Mouse (Mus musculus) forebrain, embryonic 12.5 days (tissue): ENCODE results near the gene Slc28a1. TPM values are rescaled to one million over a fixed set of nuclear protein-coding genes. Genes with fewer than 3 reads are reported as not detected.
"Not testable (repeated sequence)": the region's sequence is repeated elsewhere in the genome, so short reads cannot be mapped to it uniquely, and the experiment has no call there.

Experiments
- ATAC-seq: fragments of 200-750 bp; cut with Nextera tagmentation; 2 replicates; pipeline ENCODE4 v1.8.0; 2017; ENCODE audit warnings: moderate TSS enrichment; ENCODE audit not compliant: low FRiP score
- H3K27ac ChIP-seq: fragments of 300-500 bp; sonication (generic); 2 replicates; pipeline ENCODE4 v1.5.1; 2016; ENCODE audit warnings: mild to moderate bottlenecking
- H3K27me3 ChIP-seq: fragments of 300-500 bp; sonication (generic); 2 replicates; pipeline ENCODE4 v1.6.1; 2016; ENCODE audit warnings: mild to moderate bottlenecking
- H3K36me3 ChIP-seq: fragments of 300-500 bp; sonication (generic); replicated peaks from 2 replicates; pipeline ENCODE4 v1.6.1; 2016; ENCODE audit warnings: mild to moderate bottlenecking
- H3K4me1 ChIP-seq: fragments of 300-500 bp; sonication (generic); 2 replicates; pipeline ENCODE4 v1.6.1; 2016
- H3K4me2 ChIP-seq: fragments of 300-500 bp; sonication (generic); 2 replicates; pipeline ENCODE4 v1.6.1; 2016; ENCODE audit warnings: mild to moderate bottlenecking, moderate library complexity
- H3K4me3 ChIP-seq: fragments of 300-500 bp; sonication (generic); replicated peaks from 2 replicates; pipeline ENCODE4 v1.5.1; 2016; ENCODE audit warnings: mild to moderate bottlenecking
- H3K9ac ChIP-seq: fragments of 300-500 bp; sonication (generic); 2 replicates; pipeline ENCODE4 v1.6.1; 2016; ENCODE audit warnings: mild to moderate bottlenecking
- H3K9me3 ChIP-seq: fragments of 300-500 bp; sonication (generic); 2 replicates; pipeline ENCODE4 v1.6.1; 2016
- WGBS: fragments of 180-500 bp; shearing (Covaris S2); methylation state at CpG from one replicate; pipeline ENCODE4 v1.1.7; 2016; 5-methylcytosine and 5-hydroxymethylcytosine counted together
- polyA plus RNA-seq: library from polyadenylated mRNA; unstranded; fragments of >200 nt; fragmentation: Nextera tagmentation; extraction: Ambion mirVana; gene quantifications from 2 replicates; pipeline ENCODE4 v1.2.1, GENCODE M21; 2016

Gene Slc28a1
- polyA plus RNA-seq, 1 experiment from 2014 or later, result not detected

GRCm38 (mm10) chr7:81132851-81133279 is 18.3 kb downstream of the Slc28a1 start:
- no peaks in the 10 kb centered on the region for H3K9me3 ChIP-seq
- H3K4me1 ChIP-seq, result peaks cover 15% of the 10 kb centered on the region
- H3K27me3 ChIP-seq, result no peaks in the 10 kb centered on the region
- H3K27ac ChIP-seq, result no peak overlapping the region
- no peak overlapping the region for H3K9ac ChIP-seq
- ATAC-seq, result no peak
- H3K4me3 ChIP-seq, result no peak overlapping the region
- no peak overlapping the region for H3K4me2 ChIP-seq
- no peaks in the 10 kb centered on the region for H3K36me3 ChIP-seq
- 12% methylated on average over 2 of the region's 2 CpGs for WGBS

- Histone ChIP-seq H3K4me1 (peaks cover 15% of the 10 kb centered on the region), H3K36me3 (no peaks in the 10 kb centered on the region), H3K9ac (no peak overlapping the region), H3K4me2 (no peak overlapping the region), H3K4me3 (no peak overlapping the region), H3K9me3 (no peaks in the 10 kb centered on the region), H3K27ac (no peak overlapping the region), H3K27me3 (no peaks in the 10 kb centered on the region)
- ATAC-seq, result no peak
- WGBS, result 69% methylated on average over 6 of the region's 6 CpGs
These were observed 18.8 kb downstream of the Slc28a1 start for GRCm38 (mm10) chr7:81133416-81133815.

GRCm38 (mm10) chr7:81133941-81134340 is 19.3 kb downstream of the Slc28a1 start:
- WGBS, result 83% methylated on average over 2 of the region's 2 CpGs
- no peak for ATAC-seq

GRCm38 (mm10) chr7:81134614-81135067 is 20.0 kb downstream of the Slc28a1 start:
- H3K36me3 ChIP-seq, result no peaks in the 10 kb centered on the region
- H3K4me3 ChIP-seq, result no peak overlapping the region
- H3K4me2 ChIP-seq, result no peak overlapping the region; the same call in 1 of the 2 replicates
- WGBS, result 41% methylated on average over 9 of the region's 9 CpGs
- peaks cover 15% of the 10 kb centered on the region for H3K4me1 ChIP-seq
- H3K9ac ChIP-seq, result no peak overlapping the region
- H3K27me3 ChIP-seq, result no peaks in the 10 kb centered on the region
- H3K27ac ChIP-seq, result 0 out of 2 replicates have a peak overlapping the region, but pooled peaks have one; percentile 8
- no peak for ATAC-seq
- no peaks in the 10 kb centered on the region for H3K9me3 ChIP-seq

More at GRCm38 (mm10) chr7:81133941-81134340, 19.3 kb downstream of the Slc28a1 start:
- Histone ChIP-seq H3K4me3 (no peak overlapping the region), H3K4me1 (peaks cover 15% of the 10 kb centered on the region), H3K4me2 (no peak overlapping the region), H3K9ac (no peak overlapping the region), H3K36me3 (no peaks in the 10 kb centered on the region), H3K27ac (no peak overlapping the region), H3K9me3 (no peaks in the 10 kb centered on the region), H3K27me3 (no peaks in the 10 kb centered on the region)

- WGBS, result 90% methylated on average over 5 of the region's 5 CpGs
- Histone ChIP-seq H3K4me2 (no peak overlapping the region), H3K4me3 (no peak overlapping the region), H3K9ac (no peak overlapping the region), H3K36me3 (no peaks in the 10 kb centered on the region), H3K27ac (no peak overlapping the region), H3K27me3 (no peaks in the 10 kb centered on the region), H3K4me1 (peaks cover 15% of the 10 kb centered on the region), H3K9me3 (no peaks in the 10 kb centered on the region)
- no peak for ATAC-seq
These were observed 22.7 kb downstream of the Slc28a1 start for GRCm38 (mm10) chr7:81137292-81137691.

- WGBS, result 94% methylated on average over 7 of the region's 7 CpGs
- Histone ChIP-seq H3K4me1 (peaks cover 7% of the 10 kb centered on the region), H3K9ac (no peak overlapping the region), H3K27ac (no peak overlapping the region), H3K9me3 (no peaks in the 10 kb centered on the region), H3K36me3 (no peaks in the 10 kb centered on the region), H3K4me2 (no peak overlapping the region), H3K27me3 (no peaks in the 10 kb centered on the region), H3K4me3 (no peak overlapping the region)
- ATAC-seq, result no peak
These were observed 24.5 kb downstream of the Slc28a1 start for GRCm38 (mm10) chr7:81139100-81139499.

- Histone ChIP-seq H3K4me2 (no peak overlapping the region), H3K27me3 (no peaks in the 10 kb centered on the region), H3K4me1 (peaks cover 2% of the 10 kb centered on the region; the same call in 1 of the 2 replicates), H3K9me3 (no peaks in the 10 kb centered on the region), H3K9ac (no peak overlapping the region), H3K4me3 (no peak overlapping the region), H3K36me3 (no peaks in the 10 kb centered on the region), H3K27ac (no peak overlapping the region)
- ATAC-seq, result no peak
- 87% methylated on average over 5 of the region's 5 CpGs for WGBS
These were observed 25.2 kb downstream of the Slc28a1 start for GRCm38 (mm10) chr7:81139671-81140404.

- 58% methylated on average over 1 of the region's 1 CpGs for WGBS
- Histone ChIP-seq H3K27ac (no peak overlapping the region), H3K9me3 (no peaks in the 10 kb centered on the region), H3K36me3 (no peaks in the 10 kb centered on the region), H3K9ac (no peak overlapping the region), H3K4me2 (no peak overlapping the region), H3K4me1 (no peaks in the 10 kb centered on the region), H3K27me3 (no peaks in the 10 kb centered on the region), H3K4me3 (no peak overlapping the region)
- ATAC-seq, result no peak
These were observed 26.9 kb downstream of the Slc28a1 start for GRCm38 (mm10) chr7:81141541-81141940.

- not testable (repeated sequence) for H3K27me3 ChIP-seq, H3K4me1 ChIP-seq, H3K4me3 ChIP-seq, H3K4me2 ChIP-seq, ATAC-seq, H3K9me3 ChIP-seq, H3K36me3 ChIP-seq, H3K9ac ChIP-seq, H3K27ac ChIP-seq
- WGBS, result 72% methylated on average over 4 of the region's 4 CpGs
These were observed 28.5 kb downstream of the Slc28a1 start for GRCm38 (mm10) chr7:81143056-81143455.

GRCm38 (mm10) chr7:81149759-81150158 is 35.2 kb downstream of the Slc28a1 start:
- ATAC-seq, result no peak
- no peaks in the 10 kb centered on the region for H3K27me3 ChIP-seq
- H3K4me2 ChIP-seq, result no peak overlapping the region
- H3K9me3 ChIP-seq, result no peaks in the 10 kb centered on the region
- no peaks in the 10 kb centered on the region for H3K36me3 ChIP-seq
- no peak overlapping the region for H3K9ac ChIP-seq
- no peak overlapping the region for H3K4me3 ChIP-seq
- 92% methylated on average over 11 of the region's 11 CpGs for WGBS
- H3K27ac ChIP-seq, result no peak overlapping the region
- H3K4me1 ChIP-seq, result no peaks in the 10 kb centered on the region

- no peaks in the 10 kb centered on the region for H3K36me3 ChIP-seq
- WGBS, result 95% methylated on average over 8 of the region's 8 CpGs
- no peak overlapping the region for H3K4me3 ChIP-seq
- H3K9ac ChIP-seq, result no peak overlapping the region
- ATAC-seq, result no peak
- no peaks in the 10 kb centered on the region for H3K9me3 ChIP-seq
- no peaks in the 10 kb centered on the region for H3K27me3 ChIP-seq
- no peak overlapping the region for H3K4me2 ChIP-seq
- H3K4me1 ChIP-seq, result no peaks in the 10 kb centered on the region; the same call in 1 of the 2 replicates
- H3K27ac ChIP-seq, result no peak overlapping the region
These were observed 36.6 kb downstream of the Slc28a1 start for GRCm38 (mm10) chr7:81151216-81151615.

- Histone ChIP-seq H3K4me2 (no peak overlapping the region), H3K9ac (no peak overlapping the region), H3K4me1 (no peaks in the 10 kb centered on the region; the same call in 1 of the 2 replicates), H3K27me3 (no peaks in the 10 kb centered on the region), H3K9me3 (no peaks in the 10 kb centered on the region), H3K4me3 (no peak overlapping the region), H3K27ac (no peak overlapping the region), H3K36me3 (no peaks in the 10 kb centered on the region)
- WGBS, result 93% methylated on average over 10 of the region's 10 CpGs
- ATAC-seq, result no peak
These were observed 37.7 kb downstream of the Slc28a1 start for GRCm38 (mm10) chr7:81152306-81152705.

- 85% methylated on average over 7 of the region's 7 CpGs for WGBS
These were observed 38.2 kb downstream of the Slc28a1 start for GRCm38 (mm10) chr7:81152826-81153225.

More at GRCm38 (mm10) chr7:81152826-81153225, 38.2 kb downstream of the Slc28a1 start:
- no peak overlapping the region for H3K4me2 ChIP-seq
- no peak overlapping the region for H3K9ac ChIP-seq
- ATAC-seq, result no peak
- no peaks in the 10 kb centered on the region; the same call in 1 of the 2 replicates for H3K4me1 ChIP-seq
- H3K4me3 ChIP-seq, result no peak overlapping the region
- no peaks in the 10 kb centered on the region for H3K27me3 ChIP-seq
- H3K27ac ChIP-seq, result no peak overlapping the region
- H3K36me3 ChIP-seq, result no peaks in the 10 kb centered on the region
- H3K9me3 ChIP-seq, result no peaks in the 10 kb centered on the region
